Mouse (Mus musculus) olfactory bulb, adult 2 months (tissue): ENCODE results near the gene Def8.

Experiments
- CTCF ChIP-seq: fragments of 200-500 bp; IDR thresholded peaks from 2 replicates; pipeline ENCODE4 v1.5.1; 2012; ENCODE audit warnings: low read depth, mild to moderate bottlenecking, low read length, moderate library complexity; ENCODE audit not compliant: insufficient read depth
- POLR2A ChIP-seq: fragments of 200-500 bp; IDR thresholded peaks from 2 replicates; pipeline ENCODE4 v1.6.1; 2012; ENCODE audit warnings: mild to moderate bottlenecking, low read depth, low read length, moderate library complexity; ENCODE audit not compliant: insufficient read depth

GRCm38 (mm10) chr8:123492898-123493297, 69.6 kb downstream of the Def8 start:
- no peak for TF ChIP-seq POLR2A
- no peak for TF ChIP-seq CTCF
